Mouse (Mus musculus): ENCODE data around the gene Ggct.

Gene Ggct

DNA sequence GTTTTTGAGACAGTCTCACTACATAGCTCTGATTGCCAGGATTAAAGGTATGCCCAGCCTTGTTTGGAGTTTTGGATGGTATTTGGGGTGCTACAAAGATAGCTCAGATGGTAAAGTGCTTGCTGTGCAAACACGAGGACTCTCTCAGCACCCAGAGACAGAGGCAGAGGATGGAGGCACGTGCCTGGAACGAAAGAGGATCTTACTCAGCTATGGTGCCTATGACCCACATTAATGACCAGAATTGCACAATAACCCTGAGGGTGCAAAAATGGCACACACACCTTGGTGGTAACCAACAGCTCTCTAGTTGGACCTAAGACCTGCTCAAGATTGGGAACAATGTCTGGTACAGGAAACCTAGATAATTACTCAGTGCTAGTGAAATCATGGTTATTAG, 40.2 kb downstream of the Ggct start:
- no peak for DNase-seq (ENCODE audit: low read depth)

DNA sequence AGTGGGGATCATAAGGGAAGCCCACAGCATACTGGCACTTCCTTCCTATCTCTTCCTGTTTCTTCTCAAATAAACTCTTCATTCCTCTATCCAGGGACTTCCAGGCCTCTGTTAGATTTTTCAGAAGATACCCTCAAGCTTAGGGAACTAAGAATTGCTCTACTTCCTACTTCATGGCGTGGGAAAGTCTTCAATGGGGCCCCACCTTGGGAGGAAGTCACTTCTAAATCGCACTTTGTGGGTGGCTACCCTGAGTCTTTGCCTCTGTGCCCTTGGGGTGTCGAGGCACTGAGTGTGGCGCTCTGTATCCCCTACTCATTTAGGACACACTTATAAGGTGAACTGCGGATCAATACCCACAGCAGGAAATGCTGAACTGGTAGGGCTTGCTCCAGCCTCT, 44.1 kb downstream of the Ggct start:
- no peak for DNase-seq (ENCODE audit: low read depth)

DNA sequence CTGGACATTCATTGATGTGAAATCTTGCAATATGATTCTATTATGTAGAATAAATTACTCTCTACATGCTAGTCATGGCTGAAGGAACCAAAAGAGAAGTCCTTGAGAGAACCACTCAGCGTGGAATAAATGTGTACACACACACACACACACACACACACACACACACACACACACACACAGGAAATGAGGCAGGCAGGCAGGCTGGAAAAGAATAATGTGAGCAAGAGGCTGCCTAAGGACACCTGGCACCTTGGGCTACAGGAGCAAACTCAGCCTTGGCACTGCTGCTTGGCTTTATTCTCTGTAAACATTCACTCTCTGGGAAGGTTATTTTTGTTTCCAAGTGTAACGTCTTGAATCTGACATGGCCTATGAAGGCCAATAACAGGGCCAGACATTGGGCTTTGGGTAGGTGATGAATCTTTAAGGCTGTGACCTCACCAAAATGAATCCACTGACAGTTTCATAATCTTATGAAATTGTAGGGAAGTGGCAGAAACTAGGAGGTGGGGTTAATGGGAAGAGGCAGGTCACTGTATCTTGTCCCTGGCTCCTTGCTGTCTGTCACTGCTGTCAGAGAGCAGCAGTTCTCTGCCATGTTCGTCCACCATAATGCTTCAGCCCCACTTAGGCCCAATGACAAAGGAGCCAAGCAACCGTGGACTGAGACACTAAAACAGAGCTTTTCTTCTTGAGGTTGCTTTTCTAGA, 46.4 kb downstream of the Ggct start:
- no peak for DNase-seq (ENCODE audit: low read depth)

DNA sequence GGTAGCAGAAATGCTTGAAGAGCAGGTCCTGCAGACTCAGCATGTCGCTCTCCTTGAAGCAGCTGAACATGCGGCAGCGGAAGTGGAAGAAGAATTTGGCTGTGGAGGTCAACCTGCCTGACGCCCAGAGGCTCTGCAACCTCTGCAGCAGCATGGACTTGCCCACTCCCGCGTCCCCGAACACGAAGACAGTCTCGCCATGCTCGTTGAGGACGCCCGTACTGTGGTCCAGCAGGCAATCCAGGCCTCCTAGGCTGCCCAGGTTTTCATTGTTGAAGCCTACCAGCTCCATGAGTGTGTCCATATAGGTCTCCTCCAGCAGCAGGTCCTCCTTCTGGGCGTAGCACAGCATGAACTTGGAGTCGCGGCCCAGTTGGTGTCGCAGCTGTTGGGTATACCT, 48.2 kb downstream of the Ggct start:
- DNase-seq (ENCODE audit: low read depth) = no peak

DNA sequence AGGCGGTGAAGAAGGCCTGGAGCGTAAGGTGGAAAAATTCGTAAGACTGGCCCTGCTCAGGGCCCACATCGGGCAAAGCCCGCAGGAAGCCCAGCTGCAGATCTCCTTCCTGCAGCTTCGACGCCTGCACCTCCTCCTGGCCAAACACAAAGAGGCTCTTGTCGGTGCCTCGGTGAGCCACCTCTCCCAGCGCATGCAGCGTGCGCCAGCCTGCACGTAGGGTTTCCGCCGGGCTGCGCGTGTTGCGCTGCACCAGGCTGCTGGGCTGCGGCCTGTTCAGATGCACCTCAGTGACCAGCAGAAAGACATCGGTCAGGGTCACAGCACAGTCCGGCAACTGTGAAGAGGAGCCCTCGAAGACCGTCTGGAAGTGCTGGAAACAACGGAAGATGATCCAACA, 49.0 kb downstream of the Ggct start:
- DNase-seq (ENCODE audit: low read depth) = no peak

DNA sequence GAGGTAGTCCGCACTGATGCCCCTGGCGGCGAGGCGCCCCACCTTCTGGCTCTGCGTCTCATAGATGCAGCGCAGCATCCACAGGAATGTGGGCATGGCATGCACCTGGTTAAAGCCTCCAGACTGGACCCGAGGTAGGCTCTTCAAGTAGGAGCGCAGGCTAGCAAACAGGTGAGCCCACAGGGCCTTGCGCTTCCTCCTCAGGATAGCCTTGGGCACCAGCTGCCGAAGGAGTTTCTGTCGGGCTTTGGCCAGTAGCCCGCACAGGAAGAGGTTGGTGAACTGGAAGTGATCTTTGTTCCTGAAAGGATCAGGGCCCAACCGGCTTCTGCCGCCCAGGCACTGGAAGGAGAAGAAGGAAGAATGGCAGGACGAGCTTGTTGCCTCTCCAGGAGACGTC, 49.5 kb downstream of the Ggct start:
- DNase-seq (ENCODE audit: low read depth) = no peak

DNA sequence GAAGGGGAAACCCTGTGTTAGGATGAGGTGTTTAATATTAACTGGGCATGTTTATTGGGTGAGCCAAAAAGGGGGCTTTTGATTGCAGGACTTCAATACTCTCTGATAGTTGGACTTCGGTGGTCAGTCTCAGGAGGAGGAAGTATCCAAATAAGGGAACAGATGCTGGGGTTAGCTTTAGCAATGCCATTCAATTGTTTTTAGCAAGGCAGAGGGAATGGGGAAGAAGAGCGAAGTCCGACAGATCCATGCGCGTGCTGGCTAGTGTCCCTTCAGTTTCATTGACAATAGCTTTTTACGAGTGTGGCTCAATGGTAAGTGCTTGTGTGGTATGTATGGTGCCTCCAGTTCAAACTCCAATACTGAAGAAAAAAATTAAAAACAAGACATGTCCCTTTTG, 51.6 kb downstream of the Ggct start:
- DNase-seq (ENCODE audit: low read depth) = no peak

DNA sequence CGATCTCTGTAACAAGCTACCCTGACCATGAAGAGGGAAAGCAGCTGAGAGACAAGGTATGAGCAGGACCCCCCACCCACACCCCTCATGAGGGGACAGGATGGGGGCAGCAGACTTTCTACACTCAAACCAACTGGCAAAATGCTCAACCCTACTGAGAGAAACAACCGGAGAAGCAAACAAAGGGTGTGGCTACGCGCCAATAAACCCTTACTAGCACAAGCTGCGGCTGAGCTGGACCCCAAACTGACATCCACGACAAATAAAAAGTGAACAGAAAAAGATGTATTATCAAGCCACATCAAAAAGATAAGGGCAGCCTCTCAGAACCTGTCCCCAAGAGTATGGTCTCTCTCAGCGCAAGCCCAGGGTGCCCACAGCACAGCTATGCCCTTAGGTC, 52.6 kb downstream of the Ggct start:
- no peak for DNase-seq (ENCODE audit: low read depth)

DNA sequence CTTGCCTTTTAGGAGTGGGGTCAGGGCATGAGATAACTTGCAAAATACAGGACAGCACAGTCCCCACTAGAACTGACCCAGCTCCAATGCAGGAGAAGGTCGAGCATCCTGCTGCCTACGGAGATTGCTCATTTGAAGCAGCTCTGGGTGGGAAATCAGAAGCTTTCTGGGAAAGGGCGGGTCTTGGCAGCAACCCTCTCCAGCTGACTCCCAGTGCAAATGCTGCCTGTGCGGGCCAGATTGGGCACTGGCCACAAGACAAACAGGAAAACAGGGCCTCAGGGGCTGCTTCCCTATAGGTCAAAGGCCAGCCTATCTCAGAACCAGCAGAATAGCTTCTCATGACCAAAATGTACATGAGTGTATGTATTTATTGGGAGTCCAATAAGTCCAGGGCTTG, 53.1 kb downstream of the Ggct start:
- no peak for DNase-seq (ENCODE audit: low read depth)

DNA sequence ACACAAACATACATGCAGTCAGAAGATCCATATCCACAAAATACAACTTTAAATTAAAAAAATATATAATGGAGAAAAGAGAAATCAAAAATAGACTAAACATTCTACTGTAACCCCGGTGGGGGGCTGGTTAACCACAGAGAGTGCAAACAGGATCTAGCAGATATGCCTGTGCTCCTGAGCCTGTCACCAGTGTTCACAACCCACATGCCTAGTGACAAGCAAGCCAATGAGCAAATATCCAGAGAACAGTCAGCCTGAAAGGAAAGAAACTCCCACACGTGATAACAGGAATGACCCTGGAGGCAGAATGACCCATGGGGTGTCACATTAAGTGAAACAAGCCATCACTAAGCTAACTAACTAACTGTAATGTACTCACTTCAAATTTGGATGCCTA, 56.3 kb downstream of the Ggct start:
- no peak for DNase-seq (ENCODE audit: low read depth)

DNA sequence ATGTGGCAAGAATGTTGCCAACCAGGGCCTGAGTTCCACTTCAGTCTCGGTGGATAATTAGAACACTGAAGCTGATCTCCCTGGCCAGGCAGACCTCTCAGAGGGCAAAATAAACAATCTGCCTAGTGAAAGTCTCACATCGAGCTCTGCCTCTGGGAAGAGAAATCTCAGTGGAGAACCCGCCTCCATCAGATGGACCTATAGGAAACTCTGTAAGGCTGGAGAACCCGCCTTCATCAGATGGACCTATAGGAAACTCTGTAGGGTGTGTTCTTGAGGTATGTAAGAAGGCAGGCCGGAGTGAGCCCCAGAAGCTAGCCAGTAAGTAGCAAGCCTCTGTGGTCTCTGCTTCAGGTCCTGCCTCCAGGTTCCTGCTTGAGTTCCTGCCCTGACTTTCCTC, 57.8 kb downstream of the Ggct start:
- DNase-seq (ENCODE audit: low read depth) = no peak

DNA sequence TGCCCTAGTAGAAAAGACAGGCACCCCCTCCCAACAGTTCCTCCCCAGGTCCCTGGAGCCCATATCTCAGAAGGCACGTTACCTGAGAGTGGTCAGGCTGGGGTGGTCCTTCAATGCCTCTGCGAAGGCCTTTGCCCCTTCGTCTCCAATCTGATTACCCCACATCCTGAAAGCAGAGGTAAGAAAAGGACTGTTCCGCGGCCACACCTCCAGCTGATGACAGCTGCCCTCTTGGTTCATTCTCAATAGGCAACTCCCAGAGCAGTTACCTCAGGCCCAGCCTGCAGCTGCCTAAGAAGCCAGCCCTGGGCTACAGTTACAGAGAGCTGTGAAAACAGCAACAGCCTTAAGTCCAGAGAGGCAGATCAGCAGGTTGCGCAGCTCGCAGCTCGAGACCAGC, 58.4 kb downstream of the Ggct start:
- DNase-seq (ENCODE audit: low read depth) = no peak

DNA sequence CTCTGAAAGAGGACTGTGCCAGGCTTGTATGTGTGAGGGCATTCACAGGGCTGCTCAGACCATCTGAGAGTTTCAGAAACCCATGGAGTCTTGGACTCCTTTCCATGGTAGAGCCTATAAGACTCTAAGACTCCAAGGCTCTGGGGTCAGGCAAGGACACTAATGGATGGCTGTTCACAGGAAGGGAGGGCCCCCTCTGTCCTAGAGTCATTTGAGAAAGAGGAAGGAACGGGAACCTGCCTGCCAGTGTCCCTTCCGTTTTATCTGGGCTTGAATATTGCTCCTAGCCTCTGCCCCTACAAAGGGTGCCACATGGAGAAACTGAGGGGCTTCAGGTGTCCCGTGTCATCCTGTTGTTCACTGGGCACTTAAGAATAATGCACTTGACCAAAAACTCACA, 58.9 kb downstream of the Ggct start:
- DNase-seq (ENCODE audit: low read depth) = no peak

DNA sequence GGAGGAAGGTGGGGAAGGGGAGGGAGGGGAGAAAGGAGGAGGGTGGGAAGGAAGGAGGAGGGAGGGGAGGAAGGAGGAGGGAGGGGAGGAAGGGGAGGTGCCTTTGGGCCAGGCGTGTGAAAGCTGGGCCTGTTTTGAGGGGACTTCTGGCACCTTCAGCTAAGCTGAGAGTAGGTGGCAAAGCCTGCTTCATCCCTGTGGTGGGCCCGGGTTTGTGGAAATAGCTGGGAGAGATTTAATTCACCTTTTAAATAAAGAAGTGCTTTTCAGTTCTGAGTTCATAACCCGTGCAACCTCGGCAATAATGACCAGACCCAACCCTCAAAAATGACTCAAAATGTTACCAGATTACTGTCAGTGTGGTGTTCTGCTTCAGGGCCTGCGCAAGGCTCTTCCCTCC, 59.5 kb downstream of the Ggct start:
- DNase-seq (ENCODE audit: low read depth) = no peak

All from c-Kit-positive CD71-positive TER-119-negative erythroid progenitor cells, embryonic 14.5 days (primary cell).